Comparison of ENCODE assay signal across 27 mouse cellular contexts in genomic region chr1:171648840-171649239, GRCm38 (mm10). TPM values are rescaled to one million over a fixed set of nuclear protein-coding genes. Genes with fewer than 3 reads are reported as not detected.
A peak's percentile ranks its signal among the peaks of the same experiment; 100 is the strongest.
DNase-seq lines count a peak whose midpoint lies in the region; ATAC-seq and TF ChIP-seq lines count a peak whose summit lies in the region.
"Had no signal": no experiment of that assay in that cellular context is flagged by ENCODE, and none has a peak within 500 bp of the region (broad histone marks: within the 10 kb centered on the region; RNA-seq: fewer than 3 reads in every experiment).

No protein-coding gene starts in this region.

- 79% methylated on average over 8 of the region's 8 CpGs for WGBS in forebrain, embryonic 10.5 days

- 0 out of 2 replicates have a peak, but pooled peaks have one; percentile 17 for ATAC-seq in megakaryocyte progenitor cell, adult 5-6 weeks (replicated peaks; ENCODE audit: poor library complexity)
- ATAC-seq: intestine, embryonic 16.5 days; liver, embryonic 12.5 days had no signal

- H3K4me1 ChIP-seq in bone marrow macrophage, adult 2 months (ENCODE audit: control insufficient read depth, insufficient read depth, low read length): peaks cover 32% of the 10 kb centered on the region
- H3K4me1 ChIP-seq in forebrain, embryonic 10.5 days: no peaks in the 10 kb centered on the region
- H3K4me1 ChIP-seq: forebrain, embryonic 12.5 days; heart, embryonic 10.5 days; hindbrain, embryonic 15.5 days; limb, embryonic 13.5 days; midbrain, embryonic 12.5 days; neural tube, embryonic 12.5 days had no signal

- H3K27me3 ChIP-seq in forebrain, embryonic 10.5 days (ENCODE audit: poor library complexity, severe bottlenecking): no peaks in the 10 kb centered on the region
- H3K27me3 ChIP-seq: forebrain, embryonic 12.5 days; hindbrain, embryonic 15.5 days; limb, embryonic 13.5 days; midbrain, embryonic 12.5 days; neural tube, embryonic 12.5 days had no signal

- peak overlapping the region; percentile 1; the same call in 1 of the 2 replicates for H3K4me3 ChIP-seq in bone marrow macrophage, adult 2 months (ENCODE audit: insufficient read depth, low read length)
- no peak overlapping the region for H3K4me3 ChIP-seq in forebrain, embryonic 10.5 days
- H3K4me3 ChIP-seq: forebrain, embryonic 12.5 days; heart, embryonic 10.5 days; hindbrain, embryonic 15.5 days; limb, embryonic 13.5 days; liver, embryonic 12.5 days; midbrain, embryonic 12.5 days; neural tube, embryonic 12.5 days had no signal

- TF ChIP-seq CTCF in bone marrow macrophage, adult 2 months (IDR thresholded peaks at IDR 0.05; ENCODE audit: low read depth, low read length): no peak

- no peak for TF ChIP-seq POLR2A in bone marrow macrophage, adult 2 months (IDR thresholded peaks at IDR 0.05; ENCODE audit: borderline replicate concordance, low read depth, low read length)

- H3K27ac ChIP-seq in bone marrow macrophage, adult 2 months (ENCODE audit: insufficient read depth, low read depth, low read length): no peak overlapping the region
- H3K27ac ChIP-seq in forebrain, embryonic 10.5 days: no peak overlapping the region
- H3K27ac ChIP-seq: forebrain, embryonic 12.5 days; heart, embryonic 10.5 days; hindbrain, embryonic 15.5 days; limb, embryonic 13.5 days; liver, embryonic 12.5 days; midbrain, embryonic 12.5 days; neural tube, embryonic 12.5 days had no signal

- no peaks in the 10 kb centered on the region for H3K36me3 ChIP-seq in forebrain, embryonic 10.5 days (replicated peaks)
- H3K36me3 ChIP-seq: forebrain, embryonic 12.5 days; G1E; heart, embryonic 10.5 days; hindbrain, embryonic 15.5 days; limb, embryonic 13.5 days; liver, embryonic 12.5 days; midbrain, embryonic 12.5 days; neural tube, embryonic 12.5 days had no signal

- DNase-seq in 416B (ENCODE audit: low read depth) (peak; percentile 62), MN1 (ENCODE audit: low spot score) (no peak)
- DNase-seq in CD4-positive helper T cell, adult 2 months (ENCODE audit: low read depth, low spot score): peak; percentile 62
- DNase-seq in forebrain, embryonic 10.5 days (ENCODE audit: extremely low spot score, low spot score): no peak
- DNase-seq in kidney, postnatal 10 days: no peak
- DNase-seq: adrenal gland, adult 8-10 months; cerebellum, adult 9-11 months; kidney, postnatal 36 days; lung, adult 18-20 months; lung, postnatal 4 days; retina, postnatal 1 day had no signal

- H3K9me3 ChIP-seq in forebrain, embryonic 10.5 days: no peaks in the 10 kb centered on the region
- H3K9me3 ChIP-seq: forebrain, embryonic 12.5 days; heart, embryonic 10.5 days; hindbrain, embryonic 15.5 days; limb, embryonic 13.5 days; liver, embryonic 12.5 days; midbrain, embryonic 12.5 days; neural tube, embryonic 12.5 days had no signal

RNA-seq across cellular contexts. Expression of gene Slamf7, which starts 4.0 kb away (rescaled TPM):
- 177 and 179 TPM in 2 replicates for polyA plus RNA-seq in bone marrow macrophage, adult 2 months (2012; ENCODE audit: insufficient read depth, insufficient read length, missing spikeins)
- 0.59 and 2.3 TPM in 2 replicates for total RNA-seq in megakaryocyte progenitor cell, adult 5-6 weeks (2015)
- 0.30 and 1.7 TPM in 2 replicates for total RNA-seq in megakaryocyte progenitor cell, adult 5-6 weeks (2017)
- polyA plus RNA-seq in forebrain, embryonic 10.5 days (2016; fragmentation: Nextera tagmentation; extraction: Ambion mirVana): not detected in 2 replicates
- total RNA-seq: gastrocnemius, adult 18-20 months; left cerebral cortex, adult 18-20 months; left cerebral cortex, postnatal 25 days had no signal
- polyA plus RNA-seq: embryonic facial prominence, embryonic 11.5 days; forebrain, embryonic 12.5 days; G1E; heart, embryonic 10.5 days; hindbrain, embryonic 15.5 days; kidney, embryonic 14.5 days; liver, embryonic 12.5 days; midbrain, embryonic 12.5 days; neural tube, embryonic 12.5 days had no signal

RNA-seq across cellular contexts. Expression of gene Cd48, which starts 33.0 kb away (rescaled TPM):
- 346 and 376 TPM in 2 replicates for polyA plus RNA-seq in bone marrow macrophage, adult 2 months (2012; ENCODE audit: insufficient read depth, insufficient read length, missing spikeins)
- total RNA-seq in megakaryocyte progenitor cell, adult 5-6 weeks (2015): 232 and 271 TPM in 2 replicates
- total RNA-seq in megakaryocyte progenitor cell, adult 5-6 weeks (2017): 103 and 113 TPM in 2 replicates
- 0.31 TPM in 1 of 2 replicates, not detected in the other for polyA plus RNA-seq in forebrain, embryonic 10.5 days (2016; fragmentation: Nextera tagmentation; extraction: Ambion mirVana)
- total RNA-seq: G1E had no signal
- polyA plus RNA-seq: G1E had no signal

RNA-seq across cellular contexts. Expression of gene Ly9, which starts 41.6 kb away (rescaled TPM):
- 249 and 274 TPM in 2 replicates for polyA plus RNA-seq in bone marrow macrophage, adult 2 months (2012; ENCODE audit: insufficient read depth, insufficient read length, missing spikeins)
- total RNA-seq in megakaryocyte progenitor cell, adult 5-6 weeks (2015): 18.9 and 20.7 TPM in 2 replicates
- 29.4 and 30.0 TPM in 2 replicates for total RNA-seq in megakaryocyte progenitor cell, adult 5-6 weeks (2017)
- polyA plus RNA-seq in forebrain, embryonic 10.5 days (2016; fragmentation: Nextera tagmentation; extraction: Ambion mirVana): not detected in 2 replicates
- total RNA-seq: left cerebral cortex, adult 18-20 months; left cerebral cortex, postnatal 25 days had no signal
- polyA plus RNA-seq: embryonic facial prominence, embryonic 11.5 days; forebrain, embryonic 12.5 days; G1E; heart, embryonic 10.5 days; kidney, embryonic 14.5 days; midbrain, embryonic 12.5 days; neural tube, embryonic 12.5 days had no signal

Comparison
In these comparisons a context has a peak if more than half of its experiments do, and no peak if none do; other contexts are left out.
1. DNase-seq: peak in 416B (single experiment) and CD4-positive helper T cell, adult 2 months (single experiment); none in forebrain, embryonic 10.5 days (single experiment), kidney, postnatal 10 days (single experiment) and MN1 (single experiment).
2. RNA of gene Slamf7, which starts 4.0 kb away (polyA plus RNA-seq): 177 to 179 TPM in bone marrow macrophage, adult 2 months; not detected in forebrain, embryonic 10.5 days; every median in the first group is over 100 times any median in the second.
3. RNA of gene Cd48, which starts 33.0 kb away (polyA plus RNA-seq): 346 to 376 TPM in bone marrow macrophage, adult 2 months; 0.31 TPM in forebrain, embryonic 10.5 days; every median in the first group is over 100 times any median in the second.
4. RNA of gene Ly9, which starts 41.6 kb away (polyA plus RNA-seq): 249 to 274 TPM in bone marrow macrophage, adult 2 months; not detected in forebrain, embryonic 10.5 days; every median in the first group is over 100 times any median in the second.